Mouse (Mus musculus): ENCODE data around the gene Gm29609.

GRCm38 (mm10) chr5:31201742-31202590 lies 22.3 kb upstream of the Gm29609 start, which contains the start of gene Zfp513:
- no peak for TF ChIP-seq CTCF (IDR thresholded peaks at IDR 0.05; ENCODE audit: low read depth)
- peak; percentile 85 for TF ChIP-seq EP300 (IDR thresholded peaks at IDR 0.05; ENCODE audit: low read depth)

All from heart, postnatal 0 days (tissue).